Mouse (Mus musculus) CH12.LX (cell line): ENCODE measurements at regions not wholly inside any gene's neighbourhood (a gene's known extent, or its start where the extent isn't known, plus 50 kb on each side); places are given as distances from the start of the nearest gene placed in this dataset.

Experiments used
- CTCF ChIP-seq, 2 experiments: IDR thresholded peaks in 1 of 2; conservative IDR thresholded peaks in 1 of 2; 2 replicates each; pipeline ENCODE4 v1.5.1; 2011 to 2012; ENCODE audit warnings: low read depth in 2 of 2, low read length in 2 of 2, improper control_type of control experiment in 1 of 2, inconsistent platforms in 1 of 2, mild to moderate bottlenecking in 1 of 2, moderate library complexity in 1 of 2
- E2F4 ChIP-seq: IDR thresholded peaks from 2 replicates; pipeline ENCODE4 v1.6.1; 2011; ENCODE audit warnings: low read depth, low read length, improper control_type of control experiment; ENCODE audit not compliant: insufficient replicate concordance
- ELF1 ChIP-seq: IDR thresholded peaks from 2 replicates; pipeline ENCODE4 v1.6.1; 2014; ENCODE audit warnings: low read depth, mild to moderate bottlenecking, inconsistent platforms, low read length, improper control_type of control experiment
- ETS1 ChIP-seq: conservative IDR thresholded peaks from 2 replicates; pipeline ENCODE4 v1.6.1; 2012; ENCODE audit warnings: low read depth, mild to moderate bottlenecking, inconsistent platforms, low read length, improper control_type of control experiment, moderate library complexity
- JUND ChIP-seq: conservative IDR thresholded peaks from 2 replicates; pipeline ENCODE4 v1.6.1; 2011; ENCODE audit warnings: low read depth, low read length, improper control_type of control experiment
- MAX ChIP-seq: IDR thresholded peaks from 2 replicates; pipeline ENCODE4 v1.6.1; 2011; ENCODE audit warnings: low read length, improper control_type of control experiment
- MXI1 ChIP-seq: IDR thresholded peaks from 2 replicates; pipeline ENCODE4 v1.6.1; 2011; ENCODE audit warnings: mild to moderate bottlenecking, low read depth, low read length, improper control_type of control experiment
- MYC ChIP-seq: IDR thresholded peaks from 2 replicates; pipeline ENCODE4 v1.6.1; 2011; ENCODE audit warnings: low read depth, mild to moderate bottlenecking, improper control_type of control experiment, low read length
- POLR2A ChIP-seq: IDR thresholded peaks from 2 replicates; pipeline ENCODE4 v1.6.1; 2011; ENCODE audit warnings: low read depth, mild to moderate bottlenecking, improper control_type of control experiment, low read length
- RAD21 ChIP-seq: IDR thresholded peaks from 2 replicates; pipeline ENCODE4 v1.6.1; 2011; ENCODE audit warnings: low read depth, mild to moderate bottlenecking, low read length, improper control_type of control experiment, moderate library complexity
- TCF12 ChIP-seq: IDR thresholded peaks from 2 replicates; pipeline ENCODE4 v1.6.1; 2014; ENCODE audit warnings: low read depth, mild to moderate bottlenecking, inconsistent platforms, low read length, improper control_type of control experiment
- USF2 ChIP-seq: conservative IDR thresholded peaks from 2 replicates; pipeline ENCODE4 v1.6.1; 2011; ENCODE audit warnings: low read depth, low read length, improper control_type of control experiment
- ZKSCAN1 ChIP-seq: IDR thresholded peaks from 2 replicates; pipeline ENCODE4 v1.6.1; 2012; ENCODE audit warnings: low read depth, inconsistent platforms, low read length, improper control_type of control experiment, borderline replicate concordance

GRCm38 (mm10) chr5:116661851-116662250, 70.2 kb upstream of the Srrm4 start:
- no peak for TF ChIP-seq E2F4
- no peak for TF ChIP-seq TCF12
- no peak for TF ChIP-seq MAX
- TF ChIP-seq MXI1: no peak
- TF ChIP-seq JUND: no peak
- TF ChIP-seq CTCF (conservative IDR thresholded peaks at IDR 0.05 in 1 of 2, IDR thresholded peaks at IDR 0.05 in 1 of 2; ENCODE audit: low read depth in 2 of 2, low read length in 2 of 2): no peak
- no peak for TF ChIP-seq MYC
- TF ChIP-seq USF2: no peak
- TF ChIP-seq ETS1: no peak
- TF ChIP-seq RAD21: no peak
- no peak for TF ChIP-seq ZKSCAN1
- TF ChIP-seq ELF1: no peak
- no peak for TF ChIP-seq POLR2A
